Mouse (Mus musculus) mouse trophoblast stem cell (cell line): ENCODE results near the gene Chd2.

Experiments
- in situ Hi-C, 2 experiments: fragments of 300-500 bp; cut with MseI, MboI; formaldehyde crosslinking; loops; 2 replicates in 1 of 2; 3 replicates in 1 of 2; pipeline ENCODE4 v1.15.1; 2025

Chd2 gene

GRCm38 (mm10) chr7:73454113-73454512 lies 87.5 kb downstream of the Chd2 start:
- in situ Hi-C loops, result no loop called here

GRCm38 (mm10) chr7:73452187-73452808 lies 89.3 kb downstream of the Chd2 start:
- in situ Hi-C loops, result no loop called here

GRCm38 (mm10) chr7:73451594-73451993 lies 90.0 kb downstream of the Chd2 start:
- in situ Hi-C loops, result no loop called here

- in situ Hi-C loops, result loop anchor here (25.0 kb wide), 1 partner anchor 195 kb away; no protein-coding TSS in a partner anchor
Observed at GRCm38 (mm10) chr7:73442246-73442645, 99.4 kb downstream of the Chd2 start.

- in situ Hi-C loops, result loop anchor here (25.0 kb wide), 1 partner anchor 195 kb away; no protein-coding TSS in a partner anchor
Observed at GRCm38 (mm10) chr7:73441802-73442201, 99.8 kb downstream of the Chd2 start.

- in situ Hi-C loops, result loop anchor here (25.0 kb wide), 1 partner anchor 202 kb away; no protein-coding TSS in a partner anchor
Observed at GRCm38 (mm10) chr7:73435685-73436084, 105.9 kb downstream of the Chd2 start.

GRCm38 (mm10) chr7:73434336-73434677 lies 107.3 kb downstream of the Chd2 start:
- in situ Hi-C loops, result loop anchor here (25.0 kb wide), 1 partner anchor 203 kb away; no protein-coding TSS in a partner anchor

GRCm38 (mm10) chr7:73433637-73434335 lies 107.8 kb downstream of the Chd2 start:
- in situ Hi-C loops, result loop anchor here (25.0 kb wide), 1 partner anchor 204 kb away; no protein-coding TSS in a partner anchor

- in situ Hi-C loops, result loop anchor here (10.0 to 25.0 kb wide), 2 partner anchors 209 to 1034 kb away; no protein-coding TSS in a partner anchor
Observed at GRCm38 (mm10) chr7:73428525-73428924, 113.1 kb downstream of the Chd2 start.

- in situ Hi-C loops, result loop anchor here (10.0 to 25.0 kb wide), 2 partner anchors 210 to 1033 kb away; no protein-coding TSS in a partner anchor
Observed at GRCm38 (mm10) chr7:73427794-73428193, 113.8 kb downstream of the Chd2 start.

- in situ Hi-C loops, result loop anchor here (10.0 to 25.0 kb wide), 2 partner anchors 210 to 1032 kb away; no protein-coding TSS in a partner anchor
Observed at GRCm38 (mm10) chr7:73426752-73427386, 114.8 kb downstream of the Chd2 start.

GRCm38 (mm10) chr7:73426235-73426634 lies 115.4 kb downstream of the Chd2 start:
- in situ Hi-C loops, result loop anchor here (10.0 to 25.0 kb wide), 2 partner anchors 211 to 1031 kb away; no protein-coding TSS in a partner anchor

GRCm38 (mm10) chr7:73425451-73425850 lies 116.2 kb downstream of the Chd2 start:
- in situ Hi-C loops, result loop anchor here (10.0 to 25.0 kb wide), 2 partner anchors 212 to 1031 kb away; no protein-coding TSS in a partner anchor

- in situ Hi-C loops, result loop anchor here (10.0 to 25.0 kb wide), 3 partner anchors 213 to 1037 kb away; no protein-coding TSS in a partner anchor
Observed at GRCm38 (mm10) chr7:73424705-73425104, 116.9 kb downstream of the Chd2 start.

GRCm38 (mm10) chr7:73424243-73424642 lies 117.4 kb downstream of the Chd2 start:
- in situ Hi-C loops, result loop anchor here (10.0 to 25.0 kb wide), 2 partner anchors 1029 to 1037 kb away; no protein-coding TSS in a partner anchor

GRCm38 (mm10) chr7:73423236-73423635 lies 118.4 kb downstream of the Chd2 start:
- in situ Hi-C loops, result loop anchor here (10.0 to 25.0 kb wide), 2 partner anchors 1028 to 1036 kb away; no protein-coding TSS in a partner anchor

GRCm38 (mm10) chr7:73422223-73423113 lies 119.2 kb downstream of the Chd2 start:
- in situ Hi-C loops, result loop anchor here (10.0 to 25.0 kb wide), 2 partner anchors 1028 to 1035 kb away; no protein-coding TSS in a partner anchor

GRCm38 (mm10) chr7:73421278-73422015 lies 120.2 kb downstream of the Chd2 start:
- in situ Hi-C loops, result loop anchor here (10.0 to 25.0 kb wide), 2 partner anchors 1027 to 1034 kb away; no protein-coding TSS in a partner anchor

- in situ Hi-C loops, result loop anchor here (10.0 to 25.0 kb wide), 2 partner anchors 1026 to 1034 kb away; no protein-coding TSS in a partner anchor
Observed at GRCm38 (mm10) chr7:73420827-73421226, 120.8 kb downstream of the Chd2 start.

- in situ Hi-C loops, result loop anchor here in 1 of 2 experiments (25.0 kb wide), 1 partner anchor 1032 kb away; no protein-coding TSS in a partner anchor
Observed at GRCm38 (mm10) chr7:73419375-73419774, 122.3 kb downstream of the Chd2 start.
